Mouse (Mus musculus): Measurements from ENCODE around the gene Pkn2.

Pkn2 gene

GRCm38 (mm10) chr3:142881872-142882623 lies at the start of gene Pkn2:
Gene Pkn2, minus strand, starts transcription at chr3:142882004.
- DNase-seq, result peak; percentile 99

GRCm38 (mm10) chr3:142929906-142930305 lies 48.1 kb upstream of the Pkn2 start:
- no peak for DNase-seq

DNA sequence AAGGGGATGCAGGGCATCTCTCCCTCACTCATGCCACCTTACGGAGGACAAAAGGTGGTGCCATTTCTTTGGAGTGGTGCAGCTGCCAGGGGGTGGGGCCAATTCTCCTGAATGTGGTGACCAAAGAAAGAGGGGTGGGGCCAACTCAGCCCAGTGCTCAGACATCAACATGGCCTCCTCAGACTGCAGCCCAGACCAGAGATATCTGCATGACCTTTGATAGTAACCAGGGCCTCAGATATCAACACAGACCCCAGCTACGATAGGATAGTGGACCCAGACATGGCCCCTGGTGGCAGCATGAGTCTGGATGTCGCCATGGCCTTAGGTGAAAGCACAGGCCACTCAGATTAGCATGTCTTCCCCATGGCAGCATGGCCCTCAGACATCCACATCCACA lies 45.5 kb upstream of the Pkn2 start:
- DNase-seq, result no peak

GRCm38 (mm10) chr3:142924831-142925348 lies 43.1 kb upstream of the Pkn2 start:
- DNase-seq, result no peak

DNA sequence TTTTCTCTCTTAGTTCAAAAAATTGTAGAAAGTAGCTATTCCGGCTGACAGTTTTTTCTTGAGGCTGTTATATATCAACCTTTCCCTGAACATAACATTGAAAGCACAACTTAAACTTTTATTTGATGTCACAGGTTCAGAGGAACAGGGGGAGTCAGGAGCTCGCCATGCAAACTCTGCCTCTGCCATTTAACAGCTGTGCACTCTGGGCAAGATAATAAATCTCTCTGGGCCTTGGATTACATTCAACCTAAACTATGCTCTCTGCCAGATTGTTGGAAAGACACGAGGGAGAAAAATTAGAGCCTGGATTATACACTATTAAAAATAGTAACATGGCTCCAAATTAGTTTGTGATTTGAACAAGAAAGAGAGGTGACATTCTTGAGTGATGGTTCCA lies 37.3 kb upstream of the Pkn2 start:
- DNase-seq, result no peak

DNA sequence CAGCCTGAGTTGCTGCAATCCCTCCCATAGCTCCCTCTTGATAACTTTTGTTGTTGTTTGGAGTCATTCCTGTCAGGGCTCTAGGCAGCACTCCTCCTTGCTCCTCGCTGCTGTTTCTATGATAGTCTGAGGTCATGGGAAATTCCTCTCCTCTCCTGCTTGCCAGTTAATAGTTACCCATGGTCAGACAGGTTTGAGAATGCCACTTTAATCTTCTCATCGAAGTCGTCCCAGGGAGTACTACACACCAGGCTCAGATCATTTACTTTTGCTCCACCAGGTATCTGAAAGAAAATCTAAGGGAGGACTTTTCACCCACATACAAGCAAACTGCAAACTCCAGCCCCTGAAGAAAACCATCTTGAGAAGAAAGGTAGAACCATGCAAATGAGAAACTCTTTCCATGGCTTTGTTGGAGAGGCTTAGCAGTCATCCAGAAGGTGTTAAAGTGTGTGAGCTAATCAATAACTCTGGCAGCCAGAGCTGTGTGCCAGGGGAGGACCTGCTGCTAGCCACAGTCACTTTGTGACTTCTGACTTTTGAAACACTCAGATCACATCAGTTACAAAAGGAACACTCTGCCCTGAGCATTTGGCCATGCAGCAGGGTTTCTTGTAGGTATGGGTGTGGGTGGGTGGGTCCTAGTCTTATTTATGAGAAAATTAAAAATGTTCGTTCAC lies 36.1 kb upstream of the Pkn2 start:
- no peak for DNase-seq

DNA sequence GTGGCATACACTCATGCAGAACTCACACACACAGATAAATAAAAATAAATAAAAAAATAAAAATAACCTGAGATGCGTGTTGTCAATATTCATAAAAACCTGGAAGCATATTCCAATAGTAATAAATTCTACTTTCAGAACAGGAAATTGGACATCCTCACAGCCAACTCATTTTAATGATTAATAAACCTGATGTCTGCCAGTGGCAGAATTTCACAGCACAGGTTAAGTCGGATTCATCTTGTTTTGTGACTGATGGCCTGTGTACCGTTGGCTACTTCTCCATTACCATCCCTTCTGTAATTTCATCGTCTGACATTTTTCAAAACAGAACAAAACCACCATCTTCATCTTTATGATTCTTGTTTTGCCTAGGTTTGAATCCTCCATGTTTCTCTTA lies 35.4 kb upstream of the Pkn2 start:
- no peak for DNase-seq

DNA sequence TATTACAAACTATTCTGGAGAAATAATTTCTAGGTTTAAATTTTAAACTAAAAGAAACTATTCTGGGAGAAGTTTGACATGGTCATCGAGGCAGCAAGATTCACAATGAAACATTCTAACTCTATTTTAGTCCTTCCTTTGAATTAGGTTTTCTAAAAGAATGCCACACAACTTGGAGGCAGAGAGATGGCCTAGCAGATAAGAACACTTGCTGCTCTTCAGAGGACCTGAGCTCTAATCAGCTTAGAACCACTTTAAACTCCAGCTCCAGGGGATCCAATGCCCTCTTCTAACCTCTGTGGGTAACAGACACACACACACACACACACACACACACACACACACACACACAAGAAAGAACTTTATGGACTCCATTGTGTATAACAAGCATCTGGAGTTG lies 31.5 kb upstream of the Pkn2 start:
- no peak for DNase-seq

DNA sequence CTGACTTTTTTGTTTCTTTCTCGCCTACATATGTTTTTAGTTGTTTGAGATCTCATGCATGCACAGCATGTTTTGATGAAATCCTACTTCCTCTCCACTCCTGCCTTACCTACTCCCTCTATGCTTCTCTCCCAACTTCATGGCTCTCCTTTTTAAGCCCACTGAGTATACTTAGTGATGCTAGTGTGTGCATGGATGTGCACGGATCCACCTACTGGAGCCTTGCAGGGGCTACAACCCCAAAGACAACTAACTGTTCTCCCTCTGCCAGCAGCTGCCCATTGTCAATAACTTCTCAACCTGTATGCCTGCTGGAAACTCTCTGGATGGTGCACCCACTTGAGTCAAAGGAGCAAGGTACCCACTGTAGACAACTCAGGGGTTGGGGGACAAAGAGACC lies 17.9 kb upstream of the Pkn2 start:
- no peak for DNase-seq

DNA sequence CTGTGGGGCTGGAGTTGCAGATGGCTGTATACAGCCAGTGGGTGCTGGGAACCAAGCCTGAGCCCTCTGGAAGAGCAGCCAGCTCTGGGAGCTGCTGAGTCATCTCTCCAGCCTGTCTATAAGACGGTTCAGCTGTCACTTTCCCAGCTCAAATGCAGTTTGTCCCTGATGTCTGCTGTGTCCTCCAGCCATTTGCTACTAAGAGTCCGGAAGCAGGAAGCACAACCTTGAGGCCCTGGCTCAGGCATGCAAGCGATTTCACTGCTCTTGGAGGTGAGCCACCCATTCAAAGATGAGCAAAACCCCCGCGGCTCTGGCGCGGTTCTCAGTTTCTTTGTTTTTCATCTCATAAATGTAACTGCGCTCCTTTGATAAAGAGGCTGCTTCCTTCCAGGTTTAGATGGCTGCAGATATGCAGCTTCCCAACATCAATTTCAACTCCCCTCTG lies 17.2 kb upstream of the Pkn2 start:
- no peak for DNase-seq

- no peak for DNase-seq
These were observed 8.6 kb upstream of the Pkn2 start for GRCm38 (mm10) chr3:142890442-142890841.

DNA sequence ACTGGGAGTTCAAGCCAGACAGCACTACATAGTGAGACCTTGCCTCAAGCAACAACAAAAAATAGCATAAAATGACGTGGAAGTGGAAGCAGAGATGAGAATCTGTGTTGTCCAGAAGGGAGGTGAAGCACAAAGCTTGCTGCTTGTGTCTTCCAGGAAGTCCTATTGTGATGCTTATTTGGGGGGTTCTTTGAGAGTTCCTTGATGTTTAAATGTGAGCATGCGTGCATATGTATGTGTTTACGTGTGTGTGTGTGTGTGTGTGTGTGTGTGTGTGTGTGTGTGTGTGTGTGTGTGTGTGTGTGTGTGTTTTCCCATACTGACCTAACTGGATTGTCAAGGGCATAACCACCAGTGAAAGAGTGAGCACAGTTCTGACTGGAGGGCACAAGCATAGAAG lies 5.2 kb upstream of the Pkn2 start:
- no peak for DNase-seq

DNA sequence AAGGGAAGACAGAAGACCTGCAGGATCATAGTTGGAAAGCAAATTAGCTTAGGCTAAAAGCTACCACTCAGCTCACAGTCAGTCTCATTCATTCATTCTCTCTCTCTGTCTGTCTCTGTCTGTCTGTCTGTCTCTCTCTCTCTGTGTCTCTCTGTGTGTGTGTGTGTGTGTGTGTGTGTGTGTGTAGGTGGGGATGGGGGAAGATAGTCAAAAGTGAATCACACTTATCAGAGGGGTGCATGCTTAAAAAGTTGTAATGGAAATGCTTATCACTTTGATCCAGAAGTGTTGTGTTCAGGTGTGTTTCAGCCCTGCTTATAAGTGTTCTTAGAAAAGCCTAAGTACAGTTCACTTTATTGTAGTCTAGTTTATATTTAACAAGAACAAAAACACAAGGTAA lies 2.8 kb upstream of the Pkn2 start:
- no peak for DNase-seq

DNA sequence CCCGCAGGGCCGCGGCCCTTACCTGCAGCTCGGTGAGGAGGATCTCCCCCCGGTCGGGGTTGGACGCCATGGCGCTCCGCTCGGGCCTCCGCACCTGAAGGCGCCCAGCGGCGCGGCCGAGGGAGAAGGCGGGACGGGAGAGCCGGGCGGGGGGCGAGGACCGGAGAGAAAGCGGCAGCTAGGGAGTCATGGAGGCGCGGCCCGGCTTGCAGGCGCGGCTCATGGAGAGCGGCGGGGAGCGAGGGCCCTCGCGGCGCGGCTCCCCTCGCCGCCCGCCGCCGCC lies 274 bp downstream of the Pkn2 start:
- no peak for DNase-seq

DNA sequence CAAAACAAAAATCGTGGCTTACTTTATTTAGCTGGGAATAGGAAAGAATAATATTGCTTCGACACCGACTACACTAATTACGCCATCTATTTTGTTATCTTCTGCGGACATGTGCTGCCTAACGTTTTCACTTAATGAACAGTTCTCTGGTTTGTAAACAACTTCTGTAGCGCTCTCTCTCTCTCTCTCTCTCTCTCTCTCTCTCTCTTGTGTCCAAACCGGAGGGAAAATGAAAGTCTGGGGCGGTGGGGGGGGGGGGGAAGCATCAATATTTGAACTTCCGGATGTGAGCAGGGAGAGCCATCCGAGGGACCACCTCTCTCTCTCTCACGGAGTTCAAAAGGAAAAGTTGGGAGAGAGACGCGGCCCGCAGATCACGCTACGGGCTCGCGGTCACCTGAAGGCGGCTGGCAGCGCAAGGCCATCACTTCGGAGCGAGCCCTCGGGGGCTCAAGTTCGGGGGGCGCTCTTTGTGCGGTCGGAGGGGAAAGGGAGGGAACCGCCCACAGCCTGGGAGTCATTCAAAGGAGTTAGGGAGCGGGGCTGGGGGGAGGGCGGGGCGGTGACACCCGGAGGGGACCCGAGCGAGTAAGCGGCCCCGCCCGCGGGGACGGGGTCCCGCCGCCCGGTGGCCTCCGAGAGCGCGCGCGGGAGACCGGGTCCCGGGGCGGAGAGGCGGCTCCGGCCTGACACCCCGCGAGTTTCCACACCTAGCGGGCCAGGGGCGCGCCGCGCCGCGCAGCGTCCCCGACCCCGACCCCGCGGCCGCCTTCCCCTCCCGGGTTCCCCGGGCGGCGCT lies 815 bp downstream of the Pkn2 start:
- DNase-seq, result peak; percentile 80

GRCm38 (mm10) chr3:142863236-142863635 lies 18.6 kb downstream of the Pkn2 start:
- DNase-seq, result no peak

- DNase-seq, result no peak
These were observed 25.0 kb downstream of the Pkn2 start for GRCm38 (mm10) chr3:142856832-142857231.

GRCm38 (mm10) chr3:142855961-142856472 lies 25.8 kb downstream of the Pkn2 start:
- no peak for DNase-seq

DNA sequence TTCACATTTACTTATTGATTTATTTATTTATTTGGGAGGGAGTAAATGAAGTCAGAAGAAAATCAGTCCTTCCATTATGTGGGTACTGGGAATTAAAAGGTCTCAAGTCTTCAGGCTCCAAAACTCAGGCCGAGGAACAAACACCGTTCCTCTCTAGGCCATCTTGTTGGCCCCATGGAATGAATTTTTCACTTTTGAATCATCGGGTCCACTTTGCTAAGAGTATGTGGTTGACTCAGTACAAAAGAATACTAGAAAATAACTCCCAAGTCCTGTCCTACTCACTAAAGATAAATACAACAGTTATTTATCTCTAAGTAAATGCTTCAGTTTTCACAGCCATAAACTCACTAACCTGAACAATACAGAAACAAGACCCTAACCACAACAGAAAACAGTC lies 28.9 kb downstream of the Pkn2 start:
- DNase-seq, result no peak

DNA sequence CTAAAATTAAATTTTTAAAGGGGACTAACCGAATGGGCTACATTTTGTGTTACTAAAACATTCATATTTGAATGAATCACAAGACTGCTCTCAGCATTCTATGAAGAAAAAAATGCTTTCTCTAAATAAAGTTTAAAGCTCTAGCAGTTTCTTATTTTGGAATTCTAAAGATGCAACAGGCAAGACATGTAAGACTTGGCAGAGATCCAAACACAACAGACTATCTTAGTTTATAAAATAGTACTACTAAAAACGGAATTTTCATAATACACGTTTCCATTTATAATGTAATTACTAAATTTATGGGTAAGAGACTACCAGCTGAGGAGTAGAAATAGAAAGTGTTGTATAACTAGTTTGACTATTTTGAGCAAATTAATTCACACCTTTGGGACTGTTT lies 30.2 kb downstream of the Pkn2 start:
- no peak for DNase-seq

DNA sequence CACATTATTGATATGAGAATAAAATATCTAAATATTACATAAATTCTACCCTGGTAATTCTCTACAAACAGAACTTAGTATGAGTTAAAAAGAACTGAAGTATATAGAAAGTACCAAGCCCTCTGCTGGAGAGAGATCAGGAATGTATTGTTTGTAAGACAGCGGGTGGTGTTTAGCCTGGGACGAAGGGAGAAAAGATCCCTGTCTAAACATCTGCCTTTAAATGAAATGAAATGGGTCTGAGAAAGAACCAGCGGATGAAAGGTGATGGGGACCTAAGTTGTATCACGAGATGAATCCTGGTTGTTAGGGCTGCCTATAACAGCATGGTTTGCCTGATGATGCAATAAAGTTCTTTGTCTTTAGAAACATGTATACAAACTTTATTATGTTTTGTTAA lies 41.8 kb downstream of the Pkn2 start:
- DNase-seq, result no peak

DNA sequence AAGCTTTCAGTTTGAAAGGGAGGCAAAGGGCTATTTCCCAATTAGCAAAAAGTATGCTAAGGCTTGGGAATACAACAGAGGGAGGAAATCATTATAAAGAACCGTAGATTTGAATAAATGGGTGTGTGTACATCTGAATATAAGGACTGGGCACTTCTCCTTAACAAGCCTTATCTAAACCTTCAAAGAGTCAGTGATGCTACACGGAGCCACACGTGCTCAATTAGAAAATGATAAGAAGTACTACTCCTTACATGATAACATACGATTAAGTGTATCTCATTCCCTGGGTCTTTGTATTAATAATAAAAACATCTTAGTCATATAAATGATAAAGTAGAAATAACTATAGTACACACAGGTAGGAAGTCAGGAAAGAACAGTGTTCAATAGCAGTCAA lies 47.0 kb downstream of the Pkn2 start:
- no peak for DNase-seq

GRCm38 (mm10) chr3:142834024-142834423 lies 47.8 kb downstream of the Pkn2 start:
- no peak for DNase-seq

- no peak for DNase-seq
These were observed 48.9 kb downstream of the Pkn2 start for GRCm38 (mm10) chr3:142832910-142833309.

All from retina, postnatal 1 day (tissue).